Mouse (Mus musculus) ES-Bruce4 (cell line): ENCODE results near the gene Gmfg.

Experiments used
- CTCF ChIP-seq: IDR thresholded peaks from one replicate; pipeline ENCODE4 v1.8.1; 2011; ENCODE audit warnings: low read depth, low read length
- EP300 ChIP-seq: IDR thresholded peaks from 2 replicates; pipeline ENCODE4 v1.6.1; 2011; ENCODE audit warnings: low read depth, low read length; ENCODE audit not compliant: insufficient read depth
- POLR2A ChIP-seq: IDR thresholded peaks from one replicate; pipeline ENCODE4 v1.8.1; 2011; ENCODE audit warnings: low read length; ENCODE audit not compliant: insufficient read depth

DNA sequence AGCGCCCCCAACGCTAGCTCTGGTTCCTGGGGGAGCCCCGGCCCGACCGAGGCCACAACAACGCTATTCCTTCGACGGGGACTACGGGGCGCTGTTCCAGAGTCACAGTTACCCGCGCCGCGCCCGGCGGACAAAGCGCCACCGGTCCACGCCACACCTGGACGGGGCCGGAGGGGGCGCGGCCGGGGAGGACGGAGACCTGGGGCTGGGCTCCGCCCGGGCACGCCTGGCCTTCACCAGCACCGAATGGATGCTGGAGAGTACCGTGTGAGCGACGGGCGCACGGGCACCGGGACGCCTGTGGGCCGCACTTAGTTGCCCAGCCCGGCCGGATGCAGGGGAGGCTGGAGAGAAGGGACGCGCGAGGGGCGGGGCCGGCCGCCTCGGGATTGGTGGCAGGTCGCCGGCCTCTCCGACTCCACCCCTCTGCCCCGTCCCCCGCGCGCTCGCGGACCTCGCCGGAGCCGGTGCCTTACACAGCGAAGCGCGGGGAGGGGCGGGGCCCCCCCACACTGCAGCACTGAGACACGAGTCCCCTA is 30.0 kb downstream of the Gmfg start:
- TF ChIP-seq POLR2A: no peak
- TF ChIP-seq CTCF: no peak
- TF ChIP-seq EP300: no peak
